Comparison of ENCODE assay signal across 20 mouse cellular contexts in the genomic region with DNA sequence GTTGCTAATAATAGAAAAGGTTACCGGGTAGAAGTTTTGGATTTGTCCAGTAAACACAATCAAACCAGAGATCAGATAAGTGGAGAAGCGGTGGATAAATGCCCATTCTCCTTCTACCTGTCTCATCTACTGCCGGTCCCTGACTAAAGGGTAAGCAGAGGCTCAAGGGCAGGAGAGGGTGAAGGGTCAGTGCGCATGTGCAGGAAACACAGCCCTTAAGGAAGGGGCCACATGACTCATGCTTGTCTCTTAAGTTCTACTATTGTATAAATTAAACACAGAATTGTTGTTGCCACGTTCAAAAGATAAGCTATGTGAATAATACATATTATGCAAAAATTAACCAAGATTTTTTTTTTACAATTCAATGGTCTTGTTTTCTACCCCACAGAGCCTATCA.
DNase-seq lines count a peak whose midpoint lies in the region; ATAC-seq and TF ChIP-seq lines count a peak whose summit lies in the region.
"Had no signal": no experiment of that assay in that cellular context is flagged by ENCODE, and none has a peak within 500 bp of the region (broad histone marks: within the 10 kb centered on the region; RNA-seq: fewer than 3 reads in every experiment).

No protein-coding gene starts in this region.

- in situ Hi-C loops in ES-E14 (cut with MboI; ENCODE audit: low sequenced_read_pairs in 2 of 2, unreplicated experiment in 2 of 2), result no loop called here

- 92% methylated on average over 5 of the region's 5 CpGs for WGBS in hindbrain, postnatal 0 days
- 89% methylated on average over 5 of the region's 5 CpGs for WGBS in midbrain, postnatal 0 days

- no peak for ATAC-seq in hindbrain, postnatal 0 days
- no peak for ATAC-seq in midbrain, postnatal 0 days (ENCODE audit: low FRiP score)
- ATAC-seq: activated CD4-positive, CD25-positive, alpha-beta regulatory T cell, adult 4 months; forebrain, embryonic 13.5 days; forebrain, embryonic 15.5 days; forebrain, postnatal 0 days had no signal

- no peaks in the 10 kb centered on the region for H3K36me3 ChIP-seq in ES-E14 (ENCODE audit: control insufficient read depth, insufficient read depth, low read length, poor library complexity, severe bottlenecking)
- H3K36me3 ChIP-seq in hindbrain, postnatal 0 days (ENCODE audit: insufficient read depth, low read length), result no peaks in the 10 kb centered on the region
- no peaks in the 10 kb centered on the region for H3K36me3 ChIP-seq in midbrain, postnatal 0 days (ENCODE audit: insufficient read depth, low read length)
- H3K36me3 ChIP-seq: embryonic facial prominence, embryonic 10.5 days; embryonic facial prominence, embryonic 12.5 days; forebrain, embryonic 15.5 days had no signal

- DNase-seq in ES-CJ7 (ENCODE audit: low read depth, low spot score) (peak; percentile 66), ES-E14 (ENCODE audit: low read depth, low spot score) (peak; percentile 25), WW6 (ENCODE audit: low read depth, low spot score) (peak; percentile 29)
- no peak for DNase-seq in hindbrain, postnatal 0 days (ENCODE audit: low spot score)
- no peak for DNase-seq in layer of hippocampus, postnatal 14 days (ENCODE audit: low spot score in 2 of 2)
- DNase-seq in midbrain, postnatal 0 days (ENCODE audit: low spot score), result no peak
- DNase-seq: adrenal gland, adult 8-10 months; adrenal gland, postnatal 14 days; adrenal gland, postnatal 36 days; cerebellum, adult 11-12 months; cerebellum, adult 2 months; cerebellum, adult 9-10 months; cerebellum, postnatal 10 days; cerebellum, postnatal 25 days; forebrain, postnatal 0 days had no signal

- no peak overlapping the region for H3K27ac ChIP-seq in ES-E14 (ENCODE audit: insufficient read depth, low read depth, low read length, poor library complexity, severe bottlenecking)
- H3K27ac ChIP-seq in hindbrain, postnatal 0 days, result no peak overlapping the region
- no peak overlapping the region for H3K27ac ChIP-seq in midbrain, postnatal 0 days (ENCODE audit: low read depth, low read length)
- H3K27ac ChIP-seq: embryonic facial prominence, embryonic 10.5 days; embryonic facial prominence, embryonic 12.5 days; forebrain, embryonic 13.5 days; forebrain, embryonic 15.5 days had no signal

- TF ChIP-seq CTCF in hindbrain, postnatal 0 days (IDR thresholded peaks at IDR 0.05; ENCODE audit: low read depth), result no peak
- TF ChIP-seq CTCF in midbrain, postnatal 0 days (IDR thresholded peaks at IDR 0.05), result no peak

- no peak overlapping the region for H3K9ac ChIP-seq in ES-E14 (ENCODE audit: insufficient read depth, low read depth, low read length, poor library complexity, severe bottlenecking)
- H3K9ac ChIP-seq in hindbrain, postnatal 0 days (replicated peaks; ENCODE audit: low read length), result no peak overlapping the region
- no peak overlapping the region for H3K9ac ChIP-seq in midbrain, postnatal 0 days (replicated peaks; ENCODE audit: low read length, poor library complexity, severe bottlenecking)
- H3K9ac ChIP-seq: embryonic facial prominence, embryonic 12.5 days; forebrain, embryonic 13.5 days; forebrain, embryonic 15.5 days; forebrain, postnatal 0 days had no signal

- H3K4me1 ChIP-seq in ES-E14 (ENCODE audit: control insufficient read depth in 2 of 2, insufficient read depth in 2 of 2, low read length in 2 of 2, poor library complexity in 1 of 2), result peaks cover 2 to 3% of the 10 kb centered on the region in 2 experiments; a peak in 3 of 4 replicates
- no peaks in the 10 kb centered on the region for H3K4me1 ChIP-seq in hindbrain, postnatal 0 days (ENCODE audit: insufficient read depth, low read length)
- H3K4me1 ChIP-seq in midbrain, postnatal 0 days (ENCODE audit: insufficient read depth, low read length), result no peaks in the 10 kb centered on the region
- H3K4me1 ChIP-seq: embryonic facial prominence, embryonic 12.5 days; forebrain, embryonic 13.5 days; forebrain, embryonic 15.5 days had no signal

- no peaks in the 10 kb centered on the region for H3K27me3 ChIP-seq in hindbrain, postnatal 0 days (ENCODE audit: insufficient read depth, low read length)
- H3K27me3 ChIP-seq in midbrain, postnatal 0 days (ENCODE audit: insufficient read depth, low read length), result no peaks in the 10 kb centered on the region
- H3K27me3 ChIP-seq: embryonic facial prominence, embryonic 12.5 days; forebrain, embryonic 13.5 days; forebrain, embryonic 15.5 days had no signal

- H3K4me2 ChIP-seq in hindbrain, postnatal 0 days (ENCODE audit: low read depth, low read length), result no peak overlapping the region
- no peak overlapping the region for H3K4me2 ChIP-seq in midbrain, postnatal 0 days (ENCODE audit: low read depth, low read length, poor library complexity, severe bottlenecking)
- H3K4me2 ChIP-seq: embryonic facial prominence, embryonic 12.5 days; forebrain, embryonic 13.5 days; forebrain, embryonic 15.5 days had no signal

- no peak overlapping the region for H3K4me3 ChIP-seq in ES-E14 (ENCODE audit: insufficient read depth in 1 of 2, low read depth in 1 of 2, low read length in 2 of 2, poor library complexity in 1 of 2, severe bottlenecking in 1 of 2)
- H3K4me3 ChIP-seq in hindbrain, postnatal 0 days (ENCODE audit: low read length), result no peak overlapping the region
- no peak overlapping the region for H3K4me3 ChIP-seq in midbrain, postnatal 0 days (ENCODE audit: low read depth, low read length)
- H3K4me3 ChIP-seq: embryonic facial prominence, embryonic 10.5 days; embryonic facial prominence, embryonic 12.5 days; forebrain, embryonic 13.5 days; forebrain, embryonic 15.5 days had no signal

- H3K9me3 ChIP-seq in ES-E14 (ENCODE audit: control insufficient read depth, insufficient read depth, low read depth, low read length), result no peaks in the 10 kb centered on the region
- H3K9me3 ChIP-seq in hindbrain, postnatal 0 days (ENCODE audit: low read length), result no peaks in the 10 kb centered on the region
- H3K9me3 ChIP-seq in midbrain, postnatal 0 days (ENCODE audit: low read length), result no peaks in the 10 kb centered on the region
- H3K9me3 ChIP-seq: embryonic facial prominence, embryonic 10.5 days; embryonic facial prominence, embryonic 12.5 days; forebrain, embryonic 13.5 days; forebrain, embryonic 15.5 days had no signal

TF ChIP-seq in ES-E14, 5 proteins besides CTCF, POLR2A, EP300 and RAD21:
- TF ChIP-seq ZNF384 (IDR thresholded peaks at IDR 0.05; ENCODE audit: low read depth, low read length) (no peak), ZC3H11A (IDR thresholded peaks at IDR 0.05; ENCODE audit: borderline replicate concordance, low read depth, low read length) (no peak), CHD2 (IDR thresholded peaks at IDR 0.05; ENCODE audit: low read depth, low read length) (no peak), MAFK (IDR thresholded peaks at IDR 0.05; ENCODE audit: insufficient read depth, low read depth, low read length) (no peak), HCFC1 (IDR thresholded peaks at IDR 0.05; ENCODE audit: borderline replicate concordance, insufficient read depth, low read length) (no peak)

Comparison
In these comparisons a context has a peak if more than half of its experiments do, and no peak if none do; other contexts are left out.
1. DNase-seq: peak in ES-CJ7 (single experiment), ES-E14 (single experiment) and WW6 (single experiment); none in hindbrain, postnatal 0 days (single experiment), layer of hippocampus, postnatal 14 days (0 of 2) and midbrain, postnatal 0 days (single experiment).